Mouse (Mus musculus): ENCODE data around the gene Ntn5. TPM values are rescaled to one million over a fixed set of nuclear protein-coding genes. Genes with fewer than 3 reads are reported as not detected.
A peak's percentile ranks its signal among the peaks of the same experiment; 100 is the strongest.

The Ntn5 gene
- polyA plus RNA-seq, 1 experiment from 2014 or later, result 0.38 TPM

GRCm38 (mm10) chr7:45693921-45694591 lies 10.2 kb downstream of the Ntn5 start, which contains the start of gene Sec1:
Gene Sec1, minus strand, starts transcription at chr7:45694402.
- Histone ChIP-seq H3K4me1 (peaks cover 33% of the 10 kb centered on the region), H3K4me3 (no peak within 1 kb of the TSS), H3K27me3 (ENCODE audit: poor library complexity, severe bottlenecking) (peaks cover 13% of the 10 kb centered on the region), H3K9me3 (no peaks in the 10 kb centered on the region), H3K36me3 (replicated peaks) (no peaks in the 10 kb centered on the region), H3K27ac (peak within 1 kb of the TSS; percentile 48; the same call in 1 of the 2 replicates)
- no peak for DNase-seq (ENCODE audit: extremely low spot score, low spot score)
- 93% methylated on average over 50 of the region's 50 CpGs for WGBS

DNA sequence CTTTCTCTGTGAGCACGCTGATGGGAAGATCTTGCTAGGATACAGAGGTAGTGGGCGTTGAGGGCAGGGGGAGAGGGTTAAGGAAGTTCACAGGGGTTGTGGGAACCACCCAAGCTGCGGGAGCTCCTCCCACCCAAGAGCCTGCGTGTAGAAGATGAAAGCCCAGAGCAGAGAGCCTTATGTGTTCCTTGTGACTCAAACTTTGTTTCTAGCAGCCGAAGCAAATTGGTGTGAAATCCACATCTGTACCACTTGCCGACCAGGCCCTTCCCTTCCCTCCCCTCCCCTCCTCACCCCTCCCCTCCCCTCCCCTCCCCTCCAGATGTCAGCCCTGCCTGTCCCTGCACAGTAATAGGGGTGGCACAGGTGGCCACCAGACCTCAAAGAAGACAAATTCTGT lies 11.3 kb downstream of the Ntn5 start:
- peak overlapping the region; percentile 26; the same call in 1 of the 2 replicates for H3K27ac ChIP-seq
- DNase-seq (ENCODE audit: extremely low spot score, low spot score), result no peak

DNA sequence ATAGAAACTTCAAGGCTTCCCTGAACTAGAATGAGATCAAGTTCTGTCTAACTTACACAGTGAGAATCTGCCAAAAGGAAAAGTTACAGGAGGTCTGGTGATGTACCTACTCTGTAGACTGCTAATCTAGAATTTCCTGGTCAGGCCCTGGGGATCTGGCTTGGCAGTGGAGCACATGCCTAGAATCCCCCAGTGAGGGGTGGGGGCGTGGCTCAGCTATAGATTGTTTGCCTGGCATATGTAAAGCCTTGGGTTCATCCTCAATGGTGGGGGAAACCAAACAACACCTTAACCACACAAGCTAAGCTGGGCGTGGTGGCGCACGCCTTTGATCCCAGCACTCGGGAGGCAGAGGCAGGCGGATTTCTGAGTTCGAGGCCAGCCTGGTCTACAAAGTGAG lies 14.1 kb downstream of the Ntn5 start:
- peaks cover 36% of the 10 kb centered on the region for H3K27me3 ChIP-seq (ENCODE audit: poor library complexity, severe bottlenecking)
- H3K4me1 ChIP-seq, result peaks cover 44% of the 10 kb centered on the region
- no peak overlapping the region for H3K27ac ChIP-seq
- no peaks in the 10 kb centered on the region for H3K9me3 ChIP-seq
- H3K4me3 ChIP-seq, result no peak overlapping the region
- DNase-seq (ENCODE audit: extremely low spot score, low spot score), result no peak
- WGBS, result 82% methylated on average over 7 of the region's 7 CpGs
- H3K36me3 ChIP-seq (replicated peaks), result no peaks in the 10 kb centered on the region

More for the DNA sequence above, 11.3 kb downstream of the Ntn5 start:
- no peaks in the 10 kb centered on the region for H3K36me3 ChIP-seq (replicated peaks)
- peaks cover 24% of the 10 kb centered on the region for H3K27me3 ChIP-seq (ENCODE audit: poor library complexity, severe bottlenecking)
- H3K4me3 ChIP-seq, result no peak overlapping the region
- H3K9me3 ChIP-seq, result no peaks in the 10 kb centered on the region
- WGBS, result 48% methylated on average over 6 of the region's 6 CpGs
- H3K4me1 ChIP-seq, result peaks cover 33% of the 10 kb centered on the region

- Histone ChIP-seq H3K27me3 (ENCODE audit: poor library complexity, severe bottlenecking) (peaks cover 36% of the 10 kb centered on the region), H3K27ac (peak within 1 kb of the TSS; percentile 65; the same call in 1 of the 2 replicates), H3K9me3 (no peaks in the 10 kb centered on the region), H3K4me3 (peak within 1 kb of the TSS; percentile 58), H3K36me3 (replicated peaks) (no peaks in the 10 kb centered on the region), H3K4me1 (peaks cover 51% of the 10 kb centered on the region)
- DNase-seq (ENCODE audit: extremely low spot score, low spot score), result no peak
- 1% methylated on average over 36 of the region's 36 CpGs for WGBS
These were observed 15.8 kb downstream of the Ntn5 start, which contains the start of gene Car11 for GRCm38 (mm10) chr7:45699523-45700141. Gene Car11, plus strand, starts transcription at chr7:45699843.

DNA sequence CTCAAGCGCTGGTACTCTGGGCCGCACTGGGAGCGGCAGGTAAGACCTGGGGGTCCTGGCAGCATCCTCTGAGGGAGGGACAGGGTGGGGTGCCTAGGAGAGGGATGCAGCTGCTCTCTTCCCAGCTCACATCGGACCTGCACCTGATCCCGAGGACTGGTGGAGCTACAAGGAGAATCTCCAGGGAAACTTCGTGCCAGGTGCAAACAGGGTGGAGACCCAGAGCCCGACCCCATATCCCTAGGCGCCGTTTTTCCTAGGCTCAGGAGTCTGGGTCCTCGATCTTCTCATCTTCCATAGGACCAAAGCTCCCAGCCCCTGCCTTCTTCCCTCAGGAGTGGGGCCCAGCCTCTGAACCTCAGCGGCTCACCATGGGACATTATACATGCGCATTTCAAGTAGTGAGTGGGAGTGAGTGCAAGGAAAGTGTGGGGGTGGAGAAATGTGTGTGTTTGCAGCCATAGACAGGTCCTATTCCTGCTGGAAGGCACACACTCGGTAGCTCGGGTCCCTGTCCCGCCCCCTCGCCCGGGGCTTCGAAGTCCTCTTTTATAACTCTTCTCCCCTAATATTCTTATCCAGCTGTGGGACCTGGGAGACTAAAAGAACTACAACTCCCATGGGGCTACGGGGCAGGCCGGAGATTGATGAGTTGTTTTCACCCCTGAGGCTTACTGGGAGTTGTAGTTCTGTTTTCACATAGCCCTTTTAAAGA lies 16.6 kb downstream of the Ntn5 start:
- Histone ChIP-seq H3K4me3 (peak overlapping the region; percentile 58), H3K27ac (peak overlapping the region; percentile 65; the same call in 1 of the 2 replicates), H3K4me1 (peaks cover 50% of the 10 kb centered on the region), H3K27me3 (ENCODE audit: poor library complexity, severe bottlenecking) (peaks cover 36% of the 10 kb centered on the region), H3K9me3 (no peaks in the 10 kb centered on the region), H3K36me3 (replicated peaks) (no peaks in the 10 kb centered on the region)
- WGBS, result under 1% methylated on average over 19 of the region's 20 CpGs
- peak; percentile 68 for DNase-seq (ENCODE audit: extremely low spot score, low spot score)

DNA sequence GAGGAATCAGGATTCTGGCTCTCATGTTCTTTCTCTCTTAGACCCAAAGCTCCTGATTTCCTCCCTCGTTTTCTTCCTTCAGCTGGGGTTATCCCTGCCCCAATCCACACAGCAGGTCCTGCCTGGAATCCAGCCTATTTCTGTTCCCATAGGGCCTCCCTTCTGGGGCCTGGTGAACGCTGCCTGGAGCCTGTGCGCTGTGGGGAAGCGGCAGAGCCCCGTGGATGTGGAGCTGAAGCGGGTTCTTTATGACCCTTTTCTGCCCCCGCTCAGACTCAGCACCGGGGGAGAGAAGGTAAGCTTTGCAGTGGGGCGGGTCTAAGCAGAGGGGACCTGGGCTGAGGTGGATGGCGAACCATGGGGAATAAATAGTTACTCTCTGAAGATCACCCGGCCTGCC lies 17.2 kb downstream of the Ntn5 start:
- H3K4me1 ChIP-seq, result peaks cover 55% of the 10 kb centered on the region
- H3K36me3 ChIP-seq (replicated peaks), result no peaks in the 10 kb centered on the region
- H3K27me3 ChIP-seq (ENCODE audit: poor library complexity, severe bottlenecking), result peaks cover 36% of the 10 kb centered on the region
- 27% methylated on average over 11 of the region's 11 CpGs for WGBS
- H3K27ac ChIP-seq, result peak overlapping the region; percentile 36; the same call in 1 of the 2 replicates
- H3K4me3 ChIP-seq, result peak overlapping the region; percentile 58
- no peak for DNase-seq (ENCODE audit: extremely low spot score, low spot score)
- no peaks in the 10 kb centered on the region for H3K9me3 ChIP-seq

DNA sequence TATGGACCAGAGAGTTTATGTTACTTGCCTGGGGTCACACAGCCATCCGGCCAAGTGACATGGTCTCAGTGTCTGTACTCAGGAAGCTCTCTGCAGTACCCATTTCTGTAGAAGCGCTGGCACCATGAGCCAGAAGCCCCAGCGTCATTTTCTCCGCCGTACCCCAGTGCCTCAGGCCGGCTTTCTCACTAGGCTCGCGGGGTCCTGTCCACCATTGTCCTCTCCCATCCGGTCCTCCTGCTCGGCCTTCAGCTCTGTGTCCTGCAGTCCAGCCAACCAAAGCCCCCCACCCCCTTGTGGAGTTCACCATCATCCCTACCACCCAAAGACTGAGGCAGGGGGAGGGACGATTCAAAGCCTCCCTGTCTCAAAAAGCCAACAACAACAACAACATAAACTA lies 17.8 kb downstream of the Ntn5 start:
- 0 out of 2 replicates have a peak overlapping the region, but pooled peaks have one; percentile 58 for H3K4me3 ChIP-seq

GRCm38 (mm10) chr7:45702316-45702715 lies 18.5 kb downstream of the Ntn5 start:
- Histone ChIP-seq H3K36me3 (replicated peaks) (no peaks in the 10 kb centered on the region), H3K4me1 (peaks cover 67% of the 10 kb centered on the region), H3K4me3 (no peak overlapping the region), H3K9me3 (no peaks in the 10 kb centered on the region), H3K27ac (no peak overlapping the region), H3K27me3 (ENCODE audit: poor library complexity, severe bottlenecking) (peaks cover 36% of the 10 kb centered on the region)
- DNase-seq (ENCODE audit: extremely low spot score, low spot score), result no peak
- 93% methylated on average over 11 of the region's 11 CpGs for WGBS

More for the DNA sequence above, 17.8 kb downstream of the Ntn5 start:
- WGBS, result 81% methylated on average over 11 of the region's 11 CpGs
- Histone ChIP-seq H3K4me1 (peaks cover 60% of the 10 kb centered on the region), H3K36me3 (replicated peaks) (no peaks in the 10 kb centered on the region), H3K9me3 (no peaks in the 10 kb centered on the region), H3K27ac (no peak overlapping the region), H3K27me3 (ENCODE audit: poor library complexity, severe bottlenecking) (peaks cover 36% of the 10 kb centered on the region)
- DNase-seq (ENCODE audit: extremely low spot score, low spot score), result no peak

DNA sequence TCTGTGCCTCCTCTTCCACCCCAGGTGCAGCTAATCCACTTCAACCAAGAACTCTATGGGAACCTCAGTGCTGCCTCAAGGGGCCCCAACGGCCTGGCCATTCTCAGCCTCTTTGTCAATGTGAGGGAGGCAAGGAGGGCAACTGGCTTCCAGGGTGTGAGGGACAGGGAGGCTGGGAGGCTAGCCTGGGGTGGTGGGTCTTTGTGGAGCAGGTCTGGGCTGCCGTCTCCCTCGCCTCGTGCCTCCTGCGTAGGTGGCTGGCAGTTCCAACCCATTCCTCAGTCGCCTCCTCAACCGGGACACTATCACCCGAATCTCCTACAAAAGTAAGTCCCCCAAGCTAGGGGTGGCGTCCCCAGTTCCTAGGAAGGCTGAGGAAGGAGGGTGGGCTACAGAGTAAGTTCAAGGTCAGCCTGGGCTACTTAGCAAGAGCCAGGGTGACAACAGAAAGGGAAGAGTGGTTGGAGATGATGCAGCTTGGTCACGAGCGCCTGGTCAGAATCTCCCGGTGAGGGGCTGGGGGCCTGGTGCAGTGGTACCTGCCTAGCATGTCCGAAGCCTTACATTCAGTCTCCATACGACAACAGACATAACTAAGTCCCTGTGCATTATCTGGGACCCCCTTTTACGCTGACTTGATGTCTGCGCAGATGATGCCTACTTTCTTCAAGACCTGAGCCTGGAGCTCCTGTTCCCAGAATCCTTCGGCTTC lies 19.1 kb downstream of the Ntn5 start:
- Histone ChIP-seq H3K27me3 (ENCODE audit: poor library complexity, severe bottlenecking) (peaks cover 34% of the 10 kb centered on the region), H3K9me3 (no peaks in the 10 kb centered on the region), H3K27ac (peak overlapping the region; percentile 90; the same call in 1 of the 2 replicates), H3K4me3 (peak overlapping the region; percentile 82; the same call in 1 of the 2 replicates), H3K36me3 (replicated peaks) (no peaks in the 10 kb centered on the region), H3K4me1 (peaks cover 74% of the 10 kb centered on the region)
- no peak for DNase-seq (ENCODE audit: extremely low spot score, low spot score)
- 93% methylated on average over 17 of the region's 17 CpGs for WGBS

DNA sequence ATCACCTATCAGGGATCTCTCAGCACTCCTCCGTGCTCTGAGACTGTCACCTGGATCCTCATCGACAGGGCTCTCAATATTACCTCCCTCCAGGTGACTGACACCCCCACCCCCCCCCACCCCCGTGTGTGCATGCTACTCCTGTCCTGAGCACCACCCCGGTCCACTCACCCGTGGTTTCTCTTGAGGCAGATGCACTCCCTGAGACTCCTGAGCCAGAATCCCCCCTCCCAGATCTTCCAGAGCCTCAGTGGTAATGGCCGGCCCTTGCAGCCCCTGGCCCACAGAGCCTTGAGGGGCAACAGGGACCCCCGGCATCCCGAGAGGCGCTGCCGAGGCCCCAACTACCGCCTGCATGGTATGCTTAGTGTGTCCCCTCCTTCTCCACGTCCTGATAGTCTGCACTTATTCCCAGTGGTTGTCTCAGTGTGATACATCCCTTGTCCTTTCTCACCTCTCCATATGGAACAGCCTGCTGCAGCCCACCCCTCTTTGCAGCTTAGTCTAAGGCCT lies 19.8 kb downstream of the Ntn5 start:
- WGBS, result 50% methylated on average over 12 of the region's 12 CpGs
- Histone ChIP-seq H3K9me3 (no peaks in the 10 kb centered on the region), H3K27ac (peak overlapping the region; percentile 90), H3K27me3 (ENCODE audit: poor library complexity, severe bottlenecking) (peaks cover 27% of the 10 kb centered on the region), H3K4me1 (peaks cover 80% of the 10 kb centered on the region), H3K36me3 (replicated peaks) (no peaks in the 10 kb centered on the region), H3K4me3 (peak overlapping the region; percentile 82)
- DNase-seq (ENCODE audit: extremely low spot score, low spot score), result peak; percentile 53

- H3K4me3 ChIP-seq, result peak overlapping the region; percentile 82
- WGBS, result 1% methylated on average over 13 of the region's 13 CpGs
- H3K9me3 ChIP-seq, result no peaks in the 10 kb centered on the region
- peaks cover 22% of the 10 kb centered on the region for H3K27me3 ChIP-seq (ENCODE audit: poor library complexity, severe bottlenecking)
- H3K27ac ChIP-seq, result peak overlapping the region; percentile 90
- H3K36me3 ChIP-seq (replicated peaks), result no peaks in the 10 kb centered on the region
- peak; percentile 74 for DNase-seq (ENCODE audit: extremely low spot score, low spot score)
- H3K4me1 ChIP-seq, result peaks cover 85% of the 10 kb centered on the region
These were observed 20.3 kb downstream of the Ntn5 start for GRCm38 (mm10) chr7:45704046-45704559.
